ENCODE assay signal across 22 mouse cellular contexts in genomic region chr9:64660222-64660621, GRCm38 (mm10).
DNase-seq lines count a peak whose midpoint lies in the region; ATAC-seq and TF ChIP-seq lines count a peak whose summit lies in the region.
"Had no signal": no experiment of that assay in that cellular context is flagged by ENCODE, and none has a peak within 500 bp of the region (broad histone marks: within the 10 kb centered on the region; RNA-seq: fewer than 3 reads in every experiment).

No protein-coding gene starts in this region.

- H3K27me3 ChIP-seq in hindbrain, postnatal 0 days (ENCODE audit: insufficient read depth, low read length) = no peaks in the 10 kb centered on the region
- no peaks in the 10 kb centered on the region for H3K27me3 ChIP-seq in hindbrain, embryonic 10.5 days (ENCODE audit: insufficient read depth, poor library complexity, severe bottlenecking)
- no peaks in the 10 kb centered on the region for H3K27me3 ChIP-seq in neural tube, embryonic 13.5 days
- no peaks in the 10 kb centered on the region for H3K27me3 ChIP-seq in neural tube, embryonic 15.5 days (replicated peaks)
- no peaks in the 10 kb centered on the region for H3K27me3 ChIP-seq in intestine, postnatal 0 days (replicated peaks; ENCODE audit: control insufficient read depth, insufficient read depth, low read length)
- H3K27me3 ChIP-seq in liver, embryonic 12.5 days (replicated peaks) = peaks cover 10% of the 10 kb centered on the region
- H3K27me3 ChIP-seq: embryonic facial prominence, embryonic 15.5 days; lung, embryonic 15.5 days had no signal

- no peak overlapping the region for H3K4me3 ChIP-seq in hindbrain, postnatal 0 days (ENCODE audit: low read length)
- no peak overlapping the region for H3K4me3 ChIP-seq in hindbrain, embryonic 10.5 days
- no peak overlapping the region for H3K4me3 ChIP-seq in neural tube, embryonic 13.5 days
- no peak overlapping the region for H3K4me3 ChIP-seq in neural tube, embryonic 15.5 days (replicated peaks)
- no peak overlapping the region for H3K4me3 ChIP-seq in intestine, postnatal 0 days (ENCODE audit: low read depth, low read length)
- no peak overlapping the region for H3K4me3 ChIP-seq in liver, embryonic 12.5 days
- H3K4me3 ChIP-seq: embryonic facial prominence, embryonic 15.5 days; gastrocnemius, adult 2 months; heart, embryonic 15.5 days; lung, embryonic 15.5 days; megakaryocyte, embryonic 14.5 days had no signal

- WGBS in hindbrain, postnatal 0 days = 64% methylated on average over 7 of the region's 7 CpGs
- WGBS in hindbrain, embryonic 10.5 days = 76% methylated on average over 7 of the region's 7 CpGs
- 63% methylated on average over 7 of the region's 7 CpGs for WGBS in neural tube, embryonic 13.5 days
- 64% methylated on average over 7 of the region's 7 CpGs for WGBS in neural tube, embryonic 15.5 days
- 65% methylated on average over 7 of the region's 7 CpGs for WGBS in intestine, postnatal 0 days
- 66% methylated on average over 7 of the region's 7 CpGs for WGBS in liver, embryonic 12.5 days (ENCODE audit: insufficient replicate concordance)

- no peak for TF ChIP-seq CTCF in hindbrain, postnatal 0 days (IDR thresholded peaks at IDR 0.05; ENCODE audit: low read depth)
- no peak for TF ChIP-seq CTCF in intestine, postnatal 0 days (IDR thresholded peaks at IDR 0.05; ENCODE audit: low read depth)

- no peak overlapping the region for H3K9ac ChIP-seq in hindbrain, postnatal 0 days (replicated peaks; ENCODE audit: low read length)
- no peak overlapping the region for H3K9ac ChIP-seq in neural tube, embryonic 13.5 days
- no peak overlapping the region for H3K9ac ChIP-seq in neural tube, embryonic 15.5 days (replicated peaks)
- H3K9ac ChIP-seq in intestine, postnatal 0 days (ENCODE audit: low read depth, low read length) = no peak overlapping the region
- H3K9ac ChIP-seq in liver, embryonic 12.5 days = no peak overlapping the region
- H3K9ac ChIP-seq: embryonic facial prominence, embryonic 15.5 days; heart, embryonic 15.5 days; liver, embryonic 14.5 days; lung, embryonic 15.5 days had no signal

- H3K4me1 ChIP-seq in hindbrain, postnatal 0 days (ENCODE audit: insufficient read depth, low read length) = no peaks in the 10 kb centered on the region
- peaks cover 32% of the 10 kb centered on the region for H3K4me1 ChIP-seq in hindbrain, embryonic 10.5 days (replicated peaks)
- peaks cover 53% of the 10 kb centered on the region for H3K4me1 ChIP-seq in neural tube, embryonic 13.5 days (replicated peaks)
- H3K4me1 ChIP-seq in neural tube, embryonic 15.5 days = peaks cover 36% of the 10 kb centered on the region
- H3K4me1 ChIP-seq in intestine, postnatal 0 days (replicated peaks; ENCODE audit: control insufficient read depth, insufficient read depth, low read length) = no peaks in the 10 kb centered on the region
- H3K4me1 ChIP-seq in liver, embryonic 12.5 days = no peaks in the 10 kb centered on the region
- H3K4me1 ChIP-seq: embryonic facial prominence, embryonic 15.5 days; heart, embryonic 15.5 days; lung, embryonic 15.5 days had no signal

- no peak for DNase-seq in hindbrain, postnatal 0 days (ENCODE audit: low spot score)
- DNase-seq in hindbrain, embryonic 10.5 days (ENCODE audit: low spot score) = no peak
- peak; percentile 69 for DNase-seq in cerebellum, adult 9-11 months
- DNase-seq: adrenal gland, postnatal 25 days; gastrocnemius, adult 2 months; heart, postnatal 4 days; kidney, adult 2 months; layer of hippocampus, adult 9-11 months; lung, postnatal 36 days; right cerebral cortex, postnatal 25 days; thymus, postnatal 14 days had no signal

- no peak overlapping the region for H3K4me2 ChIP-seq in hindbrain, postnatal 0 days (ENCODE audit: low read depth, low read length)
- H3K4me2 ChIP-seq in neural tube, embryonic 13.5 days = no peak overlapping the region
- no peak overlapping the region for H3K4me2 ChIP-seq in neural tube, embryonic 15.5 days
- H3K4me2 ChIP-seq in intestine, postnatal 0 days (replicated peaks; ENCODE audit: low read depth) = no peak overlapping the region
- no peak overlapping the region for H3K4me2 ChIP-seq in liver, embryonic 12.5 days
- H3K4me2 ChIP-seq: embryonic facial prominence, embryonic 15.5 days; heart, embryonic 15.5 days; lung, embryonic 15.5 days had no signal

- no peaks in the 10 kb centered on the region for H3K9me3 ChIP-seq in hindbrain, postnatal 0 days (ENCODE audit: low read length)
- H3K9me3 ChIP-seq in hindbrain, embryonic 10.5 days = no peaks in the 10 kb centered on the region
- no peaks in the 10 kb centered on the region for H3K9me3 ChIP-seq in neural tube, embryonic 13.5 days
- no peaks in the 10 kb centered on the region for H3K9me3 ChIP-seq in neural tube, embryonic 15.5 days (replicated peaks)
- H3K9me3 ChIP-seq in intestine, postnatal 0 days (ENCODE audit: control insufficient read depth) = no peaks in the 10 kb centered on the region
- H3K9me3 ChIP-seq in liver, embryonic 12.5 days (replicated peaks) = no peaks in the 10 kb centered on the region
- H3K9me3 ChIP-seq: embryonic facial prominence, embryonic 15.5 days; heart, embryonic 15.5 days; lung, embryonic 15.5 days; megakaryocyte, embryonic 14.5 days had no signal

- H3K27ac ChIP-seq in hindbrain, postnatal 0 days = no peak overlapping the region
- no peak overlapping the region for H3K27ac ChIP-seq in hindbrain, embryonic 10.5 days
- peak overlapping the region; percentile 35 for H3K27ac ChIP-seq in neural tube, embryonic 13.5 days (replicated peaks)
- no peak overlapping the region for H3K27ac ChIP-seq in neural tube, embryonic 15.5 days (replicated peaks)
- no peak overlapping the region for H3K27ac ChIP-seq in intestine, postnatal 0 days (ENCODE audit: low read depth, low read length)
- no peak overlapping the region for H3K27ac ChIP-seq in liver, embryonic 12.5 days
- H3K27ac ChIP-seq: embryonic facial prominence, embryonic 15.5 days; gastrocnemius, adult 2 months; heart, embryonic 15.5 days; liver, embryonic 14.5 days; lung, embryonic 15.5 days had no signal

- H3K36me3 ChIP-seq in hindbrain, postnatal 0 days (ENCODE audit: insufficient read depth, low read length) = no peaks in the 10 kb centered on the region
- H3K36me3 ChIP-seq in hindbrain, embryonic 10.5 days = no peaks in the 10 kb centered on the region
- no peaks in the 10 kb centered on the region for H3K36me3 ChIP-seq in neural tube, embryonic 13.5 days
- H3K36me3 ChIP-seq in neural tube, embryonic 15.5 days = no peaks in the 10 kb centered on the region
- no peaks in the 10 kb centered on the region for H3K36me3 ChIP-seq in intestine, postnatal 0 days (ENCODE audit: control insufficient read depth, insufficient read depth)
- H3K36me3 ChIP-seq in liver, embryonic 12.5 days = no peaks in the 10 kb centered on the region
- H3K36me3 ChIP-seq: embryonic facial prominence, embryonic 15.5 days; heart, embryonic 15.5 days; lung, embryonic 15.5 days had no signal

- ATAC-seq in hindbrain, postnatal 0 days = peak; percentile 49; the same call in 1 of the 2 replicates
- ATAC-seq in neural tube, embryonic 13.5 days (ENCODE audit: low read depth) = no peak
- ATAC-seq in neural tube, embryonic 15.5 days (ENCODE audit: low FRiP score) = no peak
- no peak for ATAC-seq in intestine, postnatal 0 days
- ATAC-seq in liver, embryonic 12.5 days = no peak
- ATAC-seq: forebrain, embryonic 14.5 days; inflammation-experienced regulatory T-cells, adult 6 months had no signal
